Mouse (Mus musculus): Measurements from ENCODE around the gene Plbd2. TPM values are rescaled to one million over a fixed set of nuclear protein-coding genes. Genes with fewer than 3 reads are reported as not detected.

The Plbd2 gene
- polyA plus RNA-seq, 1 experiment from 2014 or later = 53.6 TPM

GRCm38 (mm10) chr5:120459133-120459532 is 44.3 kb downstream of the Plbd2 start:
- DNase-seq (peak; percentile 63), ATAC-seq (peak; percentile 40; the same call in 1 of the 2 replicates)
- Histone ChIP-seq H3K27ac (ENCODE audit: low read depth) (no peak overlapping the region), H3K4me1 (ENCODE audit: insufficient read depth) (no peaks in the 10 kb centered on the region), H3K4me3 (ENCODE audit: low read depth, low read length) (no peak overlapping the region), H3K9ac (replicated peaks) (no peak overlapping the region), H3K4me2 (ENCODE audit: low read depth, low read length) (no peak overlapping the region), H3K27me3 (ENCODE audit: insufficient read depth, low read length) (peaks cover 31% of the 10 kb centered on the region), H3K36me3 (replicated peaks; ENCODE audit: insufficient read depth, low read length) (no peaks in the 10 kb centered on the region), H3K9me3 (ENCODE audit: low read length) (no peaks in the 10 kb centered on the region)
- no peak for TF ChIP-seq EP300 (IDR thresholded peaks at IDR 0.05; ENCODE audit: low read depth)
- no peak for TF ChIP-seq CTCF (IDR thresholded peaks at IDR 0.05; ENCODE audit: low read depth)
- 64% methylated on average over 10 of the region's 10 CpGs for WGBS (ENCODE audit: insufficient replicate concordance)

DNA sequence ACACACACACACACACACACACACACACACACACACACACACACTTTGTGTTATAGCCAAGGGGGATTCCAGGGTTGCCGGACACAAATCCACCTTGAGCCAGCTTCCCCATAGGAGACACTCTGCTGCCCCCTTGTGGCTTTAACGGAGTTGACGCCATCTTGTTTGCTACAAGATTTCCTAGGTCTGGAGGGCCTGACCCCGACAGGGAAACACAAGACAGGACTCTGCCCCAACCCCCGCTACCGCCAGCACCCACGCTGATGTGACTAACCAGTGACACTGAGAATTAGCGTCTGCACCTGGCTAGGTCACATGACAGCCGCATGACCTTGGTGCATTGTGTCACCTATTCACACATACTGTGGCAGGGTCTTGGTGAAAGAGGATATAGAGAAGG is 45.8 kb downstream of the Plbd2 start:
- TF ChIP-seq CTCF (IDR thresholded peaks at IDR 0.05; ENCODE audit: low read depth) (peak; percentile 80), EP300 (IDR thresholded peaks at IDR 0.05; ENCODE audit: low read depth) (no peak)
- peaks cover 26% of the 10 kb centered on the region for H3K27me3 ChIP-seq (ENCODE audit: insufficient read depth, low read length)
- H3K4me3 ChIP-seq (ENCODE audit: low read depth, low read length) = no peak overlapping the region
- DNase-seq = peak; percentile 79
- no peaks in the 10 kb centered on the region for H3K36me3 ChIP-seq (replicated peaks; ENCODE audit: insufficient read depth, low read length)
- 8% methylated on average over 9 of the region's 9 CpGs for WGBS (ENCODE audit: insufficient replicate concordance)
- H3K4me1 ChIP-seq (ENCODE audit: insufficient read depth) = no peaks in the 10 kb centered on the region
- peak; percentile 31 for ATAC-seq
- H3K4me2 ChIP-seq (ENCODE audit: low read depth, low read length) = no peak overlapping the region
- no peak overlapping the region for H3K27ac ChIP-seq (ENCODE audit: low read depth)
- no peak overlapping the region for H3K9ac ChIP-seq (replicated peaks)
- no peaks in the 10 kb centered on the region for H3K9me3 ChIP-seq (ENCODE audit: low read length)

DNA sequence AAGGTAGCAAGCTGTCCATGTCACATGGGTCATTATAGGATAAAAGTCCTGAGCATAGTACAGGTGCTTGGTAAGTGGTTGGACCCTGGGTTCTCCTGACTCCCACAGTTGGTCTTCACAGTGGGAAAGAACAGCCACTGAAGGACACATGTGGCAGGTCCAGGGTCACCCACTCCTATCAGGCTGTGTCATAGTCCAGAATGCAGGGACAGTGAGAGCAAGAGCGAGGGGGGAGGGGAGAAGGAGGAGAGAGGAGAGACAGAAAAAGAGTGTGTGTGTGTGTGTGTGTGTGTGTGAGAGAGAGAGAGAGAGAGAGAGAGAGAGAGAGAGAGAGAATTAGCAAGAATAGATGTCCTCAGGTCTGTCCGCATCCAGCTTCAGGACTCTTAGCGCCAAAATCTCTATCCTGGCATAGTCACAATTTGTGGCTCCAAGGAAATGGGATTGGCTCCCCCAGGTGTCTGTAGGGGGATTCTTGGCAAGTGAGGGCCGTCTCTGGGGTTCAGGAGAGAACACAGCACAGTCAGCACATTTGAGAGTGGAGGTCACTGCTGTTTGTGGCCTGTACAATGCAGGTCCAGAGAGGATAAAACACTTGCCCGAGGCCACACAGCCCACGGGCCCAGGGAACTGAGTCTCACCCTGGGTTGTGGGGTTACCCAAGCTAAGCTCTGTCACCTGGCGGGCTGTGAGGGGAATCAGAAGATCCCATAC is 46.4 kb downstream of the Plbd2 start:
- no peak for TF ChIP-seq CTCF (IDR thresholded peaks at IDR 0.05; ENCODE audit: low read depth)
- no peak for TF ChIP-seq EP300 (IDR thresholded peaks at IDR 0.05; ENCODE audit: low read depth)
- ATAC-seq = no peak
- Histone ChIP-seq H3K27me3 (ENCODE audit: insufficient read depth, low read length) (peaks cover 26% of the 10 kb centered on the region), H3K27ac (ENCODE audit: low read depth) (no peak overlapping the region), H3K4me1 (ENCODE audit: insufficient read depth) (no peaks in the 10 kb centered on the region), H3K4me3 (ENCODE audit: low read depth, low read length) (no peak overlapping the region), H3K4me2 (ENCODE audit: low read depth, low read length) (no peak overlapping the region), H3K9ac (replicated peaks) (no peak overlapping the region), H3K36me3 (replicated peaks; ENCODE audit: insufficient read depth, low read length) (no peaks in the 10 kb centered on the region), H3K9me3 (ENCODE audit: low read length) (no peaks in the 10 kb centered on the region)
- no peak for DNase-seq
- 40% methylated on average over 7 of the region's 7 CpGs for WGBS (ENCODE audit: insufficient replicate concordance)

DNA sequence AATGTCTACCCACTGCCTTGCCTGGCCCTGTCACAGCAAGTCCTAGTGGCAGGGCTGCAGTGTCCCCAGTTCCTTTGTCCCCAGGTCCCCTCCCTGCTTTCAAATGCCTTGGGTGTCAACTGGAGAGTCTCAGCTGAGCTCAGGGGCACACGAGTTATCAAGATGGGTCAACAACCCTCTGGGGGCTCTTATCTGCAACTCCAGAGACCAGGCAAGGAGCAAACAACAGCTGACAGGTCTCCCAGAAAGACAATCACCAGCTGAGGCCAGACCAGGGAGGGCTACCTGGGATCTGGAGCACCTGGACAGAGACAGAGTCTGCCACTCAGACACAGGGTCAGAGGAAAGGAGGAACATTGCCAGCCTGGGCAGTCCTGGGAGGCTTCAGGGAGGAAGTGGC is 47.2 kb downstream of the Plbd2 start:
- ATAC-seq = no peak
- Histone ChIP-seq H3K27me3 (ENCODE audit: insufficient read depth, low read length) (peaks cover 26% of the 10 kb centered on the region), H3K9me3 (ENCODE audit: low read length) (no peaks in the 10 kb centered on the region), H3K9ac (replicated peaks) (no peak overlapping the region), H3K4me1 (ENCODE audit: insufficient read depth) (no peaks in the 10 kb centered on the region), H3K36me3 (replicated peaks; ENCODE audit: insufficient read depth, low read length) (no peaks in the 10 kb centered on the region), H3K4me2 (ENCODE audit: low read depth, low read length) (no peak overlapping the region), H3K4me3 (ENCODE audit: low read depth, low read length) (no peak overlapping the region), H3K27ac (ENCODE audit: low read depth) (no peak overlapping the region)
- no peak for TF ChIP-seq EP300 (IDR thresholded peaks at IDR 0.05; ENCODE audit: low read depth)
- no peak for TF ChIP-seq CTCF (IDR thresholded peaks at IDR 0.05; ENCODE audit: low read depth)
- peak; percentile 11 for DNase-seq
- WGBS (ENCODE audit: insufficient replicate concordance) = 5% methylated on average over 1 of the region's 1 CpGs

GRCm38 (mm10) chr5:120454756-120455337 is 48.6 kb downstream of the Plbd2 start:
- no peak for TF ChIP-seq CTCF (IDR thresholded peaks at IDR 0.05; ENCODE audit: low read depth)
- TF ChIP-seq EP300 (IDR thresholded peaks at IDR 0.05; ENCODE audit: low read depth) = no peak
- ATAC-seq (no peak), DNase-seq (no peak)
- H3K4me2 ChIP-seq (ENCODE audit: low read depth, low read length) = no peak overlapping the region
- H3K27me3 ChIP-seq (ENCODE audit: insufficient read depth, low read length) = peaks cover 26% of the 10 kb centered on the region
- no peak overlapping the region for H3K9ac ChIP-seq (replicated peaks)
- no peak overlapping the region for H3K4me3 ChIP-seq (ENCODE audit: low read depth, low read length)
- H3K27ac ChIP-seq (ENCODE audit: low read depth) = no peak overlapping the region
- 49% methylated on average over 14 of the region's 14 CpGs for WGBS (ENCODE audit: insufficient replicate concordance)
- H3K4me1 ChIP-seq (ENCODE audit: insufficient read depth) = no peaks in the 10 kb centered on the region
- H3K36me3 ChIP-seq (replicated peaks; ENCODE audit: insufficient read depth, low read length) = no peaks in the 10 kb centered on the region
- no peaks in the 10 kb centered on the region for H3K9me3 ChIP-seq (ENCODE audit: low read length)

DNA sequence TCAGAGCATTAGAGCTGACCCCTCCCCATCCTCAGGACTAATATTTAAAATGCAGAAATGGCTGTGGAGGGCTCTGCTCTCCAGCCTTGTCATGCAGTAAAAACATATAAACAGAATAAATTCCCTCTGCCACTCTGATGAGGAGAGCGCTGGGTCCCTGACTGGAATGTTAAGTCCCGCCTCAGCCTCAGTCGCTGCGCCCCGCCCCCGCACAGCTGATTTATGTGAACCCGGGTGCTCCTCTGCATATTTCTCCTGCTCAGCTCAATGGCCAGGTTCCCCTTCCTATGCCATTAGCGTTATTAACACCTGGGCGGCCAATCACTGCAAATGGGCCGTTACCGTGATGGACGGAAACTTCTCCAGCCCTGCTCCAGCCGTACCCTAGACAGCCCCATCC is 56.1 kb downstream of the Plbd2 start:
- no peak overlapping the region for H3K4me2 ChIP-seq (ENCODE audit: low read depth, low read length)
- H3K4me3 ChIP-seq (ENCODE audit: low read depth, low read length) = no peak overlapping the region
- 39% methylated on average over 13 of the region's 13 CpGs for WGBS (ENCODE audit: insufficient replicate concordance)
- no peaks in the 10 kb centered on the region for H3K9me3 ChIP-seq (ENCODE audit: low read length)
- no peak overlapping the region for H3K27ac ChIP-seq (ENCODE audit: low read depth)
- no peaks in the 10 kb centered on the region for H3K36me3 ChIP-seq (replicated peaks; ENCODE audit: insufficient read depth, low read length)
- no peak overlapping the region for H3K9ac ChIP-seq (replicated peaks)
- H3K4me1 ChIP-seq (ENCODE audit: insufficient read depth) = no peaks in the 10 kb centered on the region
- DNase-seq (no peak), ATAC-seq (no peak)
- H3K27me3 ChIP-seq (ENCODE audit: insufficient read depth, low read length) = no peaks in the 10 kb centered on the region; the same call in 1 of the 2 replicates
- TF ChIP-seq CTCF (IDR thresholded peaks at IDR 0.05; ENCODE audit: low read depth) = no peak
- TF ChIP-seq EP300 (IDR thresholded peaks at IDR 0.05; ENCODE audit: low read depth) = no peak

Measured in liver, postnatal 0 days (tissue).